17 mouse cellular contexts compared by ENCODE assay signal in genomic region chr1:98476381-98476780, GRCm38 (mm10). TPM values are rescaled to one million over a fixed set of nuclear protein-coding genes. Genes with fewer than 3 reads are reported as not detected.
"Had no signal": no experiment of that assay in that cellular context is flagged by ENCODE, and none has a peak within 500 bp of the region (broad histone marks: within the 10 kb centered on the region; RNA-seq: fewer than 3 reads in every experiment).

No protein-coding gene starts in this region.

RNA-seq across cellular contexts. Expression of gene Slco6d1, which starts 55.5 kb away (rescaled TPM):
- total RNA-seq: heart, postnatal 10 days; heart, postnatal 14 days; heart, postnatal 25 days; heart, postnatal 36 days; heart, postnatal 4 days; hematopoietic stem cell, adult 5-6 weeks; hindbrain, postnatal 0 days; layer of hippocampus, adult 18-20 months; layer of hippocampus, adult 2 months; layer of hippocampus, adult 8-10 months; layer of hippocampus, postnatal 10 days; layer of hippocampus, postnatal 14 days; layer of hippocampus, postnatal 25 days; layer of hippocampus, postnatal 36 days; left cerebral cortex, adult 18-20 months; left cerebral cortex, adult 2 months; left cerebral cortex, adult 8-10 months had no signal
